Mouse (Mus musculus) 416B (cell line): Measurements from ENCODE around the gene Frrs1l.

ENCODE experiments used
- DNase-seq: peaks from one replicate; pipeline ENCODE4 v3.0.0; 2011; ENCODE audit warnings: low read depth

The Frrs1l gene

GRCm38 (mm10) chr4:56965586-56966179 lies 24.5 kb downstream of the Frrs1l start:
- no peak for DNase-seq

- no peak for DNase-seq
These were observed 26.5 kb downstream of the Frrs1l start for GRCm38 (mm10) chr4:56963687-56964086.

GRCm38 (mm10) chr4:56961320-56961925 lies 28.8 kb downstream of the Frrs1l start:
- DNase-seq = no peak

GRCm38 (mm10) chr4:56957518-56957917 lies 32.7 kb downstream of the Frrs1l start:
- no peak for DNase-seq

- DNase-seq = peak; percentile 26
These were observed 37.0 kb downstream of the Frrs1l start for GRCm38 (mm10) chr4:56953235-56953634.

GRCm38 (mm10) chr4:56951701-56952100 lies 38.5 kb downstream of the Frrs1l start:
- no peak for DNase-seq

- DNase-seq = peak; percentile 42
These were observed 40.7 kb downstream of the Frrs1l start for GRCm38 (mm10) chr4:56949494-56949893.

- peak; percentile 93 for DNase-seq
These were observed 43.2 kb downstream of the Frrs1l start, which contains the start of gene Tmem245 for GRCm38 (mm10) chr4:56946641-56947640. Gene Tmem245 (minus strand): TSS chr4:56947437.

GRCm38 (mm10) chr4:56946180-56946579 lies 44.0 kb downstream of the Frrs1l start:
- DNase-seq = peak; percentile 16

- DNase-seq = peak; percentile 61
These were observed 45.9 kb downstream of the Frrs1l start for GRCm38 (mm10) chr4:56944286-56944685.

- DNase-seq = no peak
These were observed 46.9 kb downstream of the Frrs1l start for GRCm38 (mm10) chr4:56943258-56943657.

GRCm38 (mm10) chr4:56942567-56942966 lies 47.6 kb downstream of the Frrs1l start:
- DNase-seq = no peak

GRCm38 (mm10) chr4:56941481-56941880 lies 48.7 kb downstream of the Frrs1l start:
- no peak for DNase-seq

GRCm38 (mm10) chr4:56937136-56937535 lies 53.1 kb downstream of the Frrs1l start:
- DNase-seq = peak; percentile 54

- no peak for DNase-seq
These were observed 54.9 kb downstream of the Frrs1l start for GRCm38 (mm10) chr4:56935327-56935726.

GRCm38 (mm10) chr4:56933154-56933553 lies 57.0 kb downstream of the Frrs1l start:
- no peak for DNase-seq

- peak; percentile 65 for DNase-seq
These were observed 58.1 kb downstream of the Frrs1l start for GRCm38 (mm10) chr4:56932096-56932495.

- DNase-seq = no peak
These were observed 59.9 kb downstream of the Frrs1l start for GRCm38 (mm10) chr4:56930312-56930711.

GRCm38 (mm10) chr4:56926971-56927370 lies 63.2 kb downstream of the Frrs1l start:
- DNase-seq = no peak

- no peak for DNase-seq
These were observed 68.0 kb downstream of the Frrs1l start for GRCm38 (mm10) chr4:56922229-56922628.

- DNase-seq = no peak
These were observed 74.4 kb downstream of the Frrs1l start for GRCm38 (mm10) chr4:56915732-56916325.

GRCm38 (mm10) chr4:56914761-56915160 lies 75.4 kb downstream of the Frrs1l start:
- no peak for DNase-seq
